Mouse (Mus musculus) small intestine, adult 2 months (tissue): ENCODE data around the gene Adgrg6. TPM values are rescaled to one million over a fixed set of nuclear protein-coding genes. Genes with fewer than 3 reads are reported as not detected.

Source experiments
- H3K27ac ChIP-seq: fragments of 200-500 bp; 2 replicates; pipeline ENCODE4 v1.5.1; 2012; ENCODE audit warnings: low read depth, low read length, control low read depth, inconsistent platforms; ENCODE audit not compliant: insufficient read depth
- H3K27me3 ChIP-seq: fragments of 200-500 bp; 2 replicates; pipeline ENCODE4 v1.6.1; 2012; ENCODE audit warnings: mild to moderate bottlenecking, moderate library complexity, low read length, inconsistent platforms; ENCODE audit not compliant: control insufficient read depth, insufficient read depth
- H3K36me3 ChIP-seq: fragments of 200-500 bp; 2 replicates; pipeline ENCODE4 v1.6.1; 2012; ENCODE audit warnings: mild to moderate bottlenecking, low read length, control low read depth, inconsistent platforms; ENCODE audit not compliant: control insufficient read depth, insufficient read depth
- H3K4me1 ChIP-seq: fragments of 200-500 bp; 2 replicates; pipeline ENCODE4 v1.6.1; 2012; ENCODE audit warnings: low read length, inconsistent platforms, mixed read lengths; ENCODE audit not compliant: control insufficient read depth, insufficient read depth, insufficient read length
- H3K4me3 ChIP-seq: fragments of 200-500 bp; 2 replicates; pipeline ENCODE4 v1.5.1; 2012; ENCODE audit warnings: low read depth, mild to moderate bottlenecking, control low read depth, inconsistent platforms, low read length, moderate library complexity
- CTCF ChIP-seq: fragments of 200-500 bp; IDR thresholded peaks from 2 replicates; pipeline ENCODE4 v1.5.1; 2012; ENCODE audit warnings: low read depth, mild to moderate bottlenecking, control low read depth, inconsistent platforms, low read length, moderate library complexity, mixed read lengths; ENCODE audit not compliant: insufficient replicate concordance, insufficient read length; ENCODE audit errors: extremely low read depth
- POLR2A ChIP-seq: fragments of 200-500 bp; IDR thresholded peaks from 2 replicates; pipeline ENCODE4 v1.6.1; 2012; ENCODE audit warnings: low read depth, mild to moderate bottlenecking, control low read depth, inconsistent platforms, low read length, moderate library complexity
- WGBS: fragments of 180-500 bp; shearing (Covaris S2); methylation state at CpG from one replicate; pipeline ENCODE4 v1.1.7; 2018; 5-methylcytosine and 5-hydroxymethylcytosine counted together
- polyA plus RNA-seq: library from polyadenylated mRNA; depleted of rRNA; stranded (reverse); fragments of >200 nt; gene quantifications from 2 replicates; pipeline ENCODE4 v1.2.3, GENCODE M21; 2012

The Adgrg6 gene
- polyA plus RNA-seq, 1 experiment = 0.82 TPM

DNA sequence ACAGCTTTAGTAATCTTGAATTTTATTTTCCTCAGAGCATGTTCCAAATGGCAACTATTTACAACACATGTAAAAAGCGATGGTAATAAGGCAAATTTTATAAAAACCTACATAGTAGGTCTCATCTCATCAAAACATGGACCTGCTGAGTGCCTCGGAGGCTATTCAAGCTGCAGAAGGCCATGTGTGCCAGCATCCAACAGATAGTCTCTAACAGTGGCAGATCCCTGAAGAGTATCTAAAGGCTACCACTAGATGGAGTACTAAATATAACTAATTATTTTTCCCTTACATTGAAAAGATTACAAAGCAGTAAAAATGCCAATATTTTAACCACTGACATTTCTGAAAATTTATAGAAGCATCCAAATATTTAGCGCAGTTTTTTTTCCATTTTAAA lies 93.6 kb downstream of the Adgrg6 start:
- no peaks in the 10 kb centered on the region for H3K36me3 ChIP-seq
- H3K4me3 ChIP-seq = no peak overlapping the region
- 22% methylated on average over 3 of the region's 3 CpGs for WGBS
- TF ChIP-seq POLR2A = no peak
- TF ChIP-seq CTCF = peak; percentile 20; the same call in 1 of the 2 replicates
- H3K4me1 ChIP-seq = no peaks in the 10 kb centered on the region
- H3K27ac ChIP-seq = no peak overlapping the region
- no peaks in the 10 kb centered on the region for H3K27me3 ChIP-seq

DNA sequence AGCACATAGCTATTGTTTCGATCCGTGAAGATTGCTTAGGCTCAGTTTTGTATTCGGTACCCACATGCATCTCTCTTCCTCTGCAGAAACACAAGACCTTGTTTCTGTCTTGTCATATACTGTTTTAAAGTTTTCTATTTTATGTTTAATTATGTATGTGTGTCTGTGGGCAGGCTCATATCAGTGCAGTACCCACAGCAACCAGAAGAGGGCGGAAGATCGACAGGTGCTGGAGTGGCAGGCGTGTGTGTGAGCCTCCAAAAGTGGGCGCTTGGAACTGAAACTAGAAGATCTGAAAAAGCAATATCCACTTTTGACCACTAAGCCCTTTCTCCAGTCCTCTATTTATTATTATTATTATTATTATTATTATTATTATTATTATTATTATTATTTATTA lies 95.4 kb downstream of the Adgrg6 start:
- Histone ChIP-seq H3K27me3 (no peaks in the 10 kb centered on the region), H3K27ac (no peak overlapping the region), H3K36me3 (no peaks in the 10 kb centered on the region), H3K4me3 (no peak overlapping the region), H3K4me1 (no peaks in the 10 kb centered on the region)
- WGBS = 71% methylated on average over 7 of the region's 7 CpGs
- TF ChIP-seq CTCF (peak; percentile 51; the same call in 1 of the 2 replicates), POLR2A (no peak)

DNA sequence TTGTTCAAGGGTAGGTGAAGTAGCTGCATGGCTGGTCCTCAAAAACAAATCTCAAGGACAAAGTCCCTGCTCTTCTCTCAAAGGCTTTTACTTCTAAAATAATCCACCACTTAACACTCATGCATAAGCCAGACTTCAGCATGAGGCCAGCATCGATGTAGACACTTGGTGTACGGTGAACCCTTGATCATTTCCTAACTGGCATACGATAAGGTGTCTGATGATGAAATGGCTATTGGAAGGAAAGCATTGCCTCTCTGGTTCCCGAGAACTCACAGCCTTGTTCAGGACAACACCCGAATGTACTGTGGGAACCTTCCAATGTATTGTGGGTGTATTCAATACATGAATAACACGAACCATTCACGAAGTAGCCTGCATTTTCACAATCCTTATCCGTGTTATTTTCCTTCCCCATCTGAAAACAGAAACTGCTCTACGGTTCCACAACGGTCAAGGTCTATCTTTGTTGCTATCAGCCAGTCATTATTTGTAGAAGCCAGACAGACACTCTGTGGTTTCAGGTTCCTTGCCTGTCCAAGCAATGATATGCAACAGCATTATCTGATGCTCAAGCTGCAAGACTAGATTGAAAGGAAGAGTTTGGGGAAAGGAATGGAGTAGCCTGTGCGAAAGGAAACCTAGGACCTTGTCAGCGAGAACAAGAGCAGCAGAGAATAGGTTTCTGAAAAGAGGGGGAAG lies 99.7 kb downstream of the Adgrg6 start:
- 73% methylated on average over 12 of the region's 12 CpGs for WGBS
- no peaks in the 10 kb centered on the region for H3K4me1 ChIP-seq
- no peak overlapping the region for H3K4me3 ChIP-seq
- H3K36me3 ChIP-seq = no peaks in the 10 kb centered on the region
- no peak overlapping the region for H3K27ac ChIP-seq
- TF ChIP-seq CTCF (no peak), POLR2A (no peak)
- no peaks in the 10 kb centered on the region for H3K27me3 ChIP-seq

DNA sequence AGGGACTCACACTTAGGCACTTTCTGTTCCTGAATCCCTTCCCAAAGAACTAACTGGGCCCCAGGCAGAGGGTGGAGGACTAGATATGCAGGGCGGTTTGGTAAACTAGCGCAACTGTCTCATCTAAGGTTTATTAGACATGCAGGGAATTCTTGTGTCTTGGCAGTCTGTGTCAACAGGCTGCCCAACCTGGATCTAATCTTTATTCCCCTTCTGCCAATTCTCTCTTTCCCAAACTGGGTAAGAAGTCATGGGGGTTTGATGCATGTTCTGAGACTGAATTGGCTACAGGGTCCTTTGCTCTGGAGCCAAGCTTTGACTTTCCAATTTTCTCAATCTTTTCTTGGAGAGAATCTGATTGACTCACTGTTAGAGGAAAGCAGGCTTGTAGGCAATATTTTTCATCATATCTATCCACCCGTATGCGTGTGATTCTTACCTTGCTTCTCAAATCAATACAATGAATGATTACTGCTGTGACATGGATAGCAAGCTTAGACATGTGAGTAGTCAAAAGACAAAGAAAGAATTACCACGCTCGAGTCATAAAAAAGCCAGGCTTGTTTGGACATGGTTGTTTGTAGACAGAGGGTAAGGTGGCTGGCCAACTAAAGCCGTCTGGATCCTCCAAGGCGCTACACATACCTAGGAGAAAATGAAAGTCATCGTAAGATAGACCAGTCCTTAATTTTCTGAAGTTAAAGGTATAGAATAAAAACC lies 104.4 kb downstream of the Adgrg6 start:
- Histone ChIP-seq H3K27ac (no peak overlapping the region), H3K36me3 (no peaks in the 10 kb centered on the region), H3K27me3 (no peaks in the 10 kb centered on the region), H3K4me1 (no peaks in the 10 kb centered on the region), H3K4me3 (no peak overlapping the region)
- no peak for TF ChIP-seq POLR2A
- no peak for TF ChIP-seq CTCF
- WGBS = 84% methylated on average over 9 of the region's 9 CpGs

DNA sequence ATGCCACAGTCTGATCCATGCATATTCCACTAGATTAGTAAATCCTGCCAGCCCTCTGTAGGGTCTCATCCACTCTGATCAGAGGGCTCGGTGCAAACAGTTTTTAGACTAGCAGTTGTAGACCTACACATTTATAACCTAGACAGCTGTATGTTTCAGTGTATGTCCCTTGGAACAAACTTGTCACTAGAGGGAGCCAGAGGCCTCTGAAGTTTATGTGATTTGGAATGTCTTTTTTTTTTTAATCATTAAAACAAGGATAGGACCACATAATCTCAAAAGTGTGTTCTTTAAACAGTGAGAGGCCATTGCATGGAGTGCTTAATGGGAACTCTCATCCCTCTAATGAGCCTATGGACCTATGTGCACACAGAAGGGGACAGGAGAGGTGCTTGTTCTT lies 141.4 kb downstream of the Adgrg6 start:
- Histone ChIP-seq H3K4me3 (no peak overlapping the region), H3K27ac (no peak overlapping the region), H3K4me1 (no peaks in the 10 kb centered on the region), H3K27me3 (no peaks in the 10 kb centered on the region), H3K36me3 (no peaks in the 10 kb centered on the region)
- WGBS = 42% methylated on average over 1 of the region's 1 CpGs
- TF ChIP-seq CTCF (no peak), POLR2A (no peak)

DNA sequence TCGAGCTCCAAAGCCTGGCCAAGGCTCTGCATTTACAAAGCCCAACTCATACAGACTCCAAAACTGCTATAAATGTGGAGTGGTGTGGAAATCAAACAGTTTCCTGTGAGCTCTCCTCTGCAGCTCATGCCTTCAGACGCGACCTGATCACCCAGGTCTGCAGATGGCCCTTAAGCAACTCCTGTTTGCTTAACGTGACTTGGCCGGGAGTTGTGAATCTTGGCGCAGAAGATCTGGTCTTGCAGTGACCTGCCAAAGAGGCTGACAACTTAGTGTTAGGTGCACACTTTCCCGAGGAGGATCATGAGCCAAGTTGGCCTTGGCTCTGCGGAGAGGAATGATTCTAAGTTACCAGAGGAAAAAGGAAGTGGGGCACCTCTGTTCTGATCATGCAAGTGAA lies 143.7 kb downstream of the Adgrg6 start:
- TF ChIP-seq CTCF (no peak), POLR2A (no peak)
- Histone ChIP-seq H3K36me3 (no peaks in the 10 kb centered on the region), H3K27me3 (no peaks in the 10 kb centered on the region), H3K4me3 (no peak overlapping the region), H3K27ac (no peak overlapping the region), H3K4me1 (no peaks in the 10 kb centered on the region)
- 62% methylated on average over 8 of the region's 8 CpGs for WGBS

DNA sequence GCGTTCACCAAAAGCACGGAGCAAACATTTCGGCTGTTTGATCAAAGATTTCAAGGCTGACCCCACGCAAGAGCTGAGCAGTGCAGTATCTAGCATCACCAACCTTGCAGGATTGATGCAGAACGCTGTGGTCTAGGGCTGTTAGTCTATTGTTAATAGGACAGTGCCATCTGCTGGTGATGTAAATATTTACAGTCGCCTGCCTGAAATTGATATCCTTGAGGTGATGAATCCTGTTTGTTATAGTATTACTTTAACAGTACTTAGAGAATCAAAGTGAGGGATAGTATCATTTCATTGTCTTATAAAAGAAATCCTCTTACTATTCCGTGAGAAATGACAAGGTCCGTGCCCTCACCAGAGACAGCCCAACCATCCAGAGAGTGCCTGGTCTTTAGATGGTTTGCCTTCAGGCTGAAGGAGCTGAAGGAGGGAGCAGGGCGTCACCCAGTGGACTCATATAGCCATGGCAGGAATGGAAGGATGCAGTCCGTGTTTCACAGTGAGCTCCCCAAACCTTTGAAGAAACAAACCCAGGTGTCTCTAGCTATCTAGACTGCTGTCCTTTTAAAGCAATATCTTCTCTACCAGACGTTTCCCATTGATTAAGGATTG lies 154.3 kb downstream of the Adgrg6 start:
- 13% methylated on average over 11 of the region's 11 CpGs for WGBS
- Histone ChIP-seq H3K27ac (no peak overlapping the region), H3K4me3 (no peak overlapping the region), H3K4me1 (no peaks in the 10 kb centered on the region), H3K27me3 (no peaks in the 10 kb centered on the region), H3K36me3 (no peaks in the 10 kb centered on the region)
- no peak for TF ChIP-seq POLR2A
- TF ChIP-seq CTCF = peak; percentile 35; the same call in 1 of the 2 replicates
